Mouse (Mus musculus): Measurements from ENCODE around the gene Kcnma1. TPM values are rescaled to one million over a fixed set of nuclear protein-coding genes. Genes with fewer than 3 reads are reported as not detected.

Gene Kcnma1
- polyA plus RNA-seq, 1 experiment from 2014 or later = 19.5 TPM

DNA sequence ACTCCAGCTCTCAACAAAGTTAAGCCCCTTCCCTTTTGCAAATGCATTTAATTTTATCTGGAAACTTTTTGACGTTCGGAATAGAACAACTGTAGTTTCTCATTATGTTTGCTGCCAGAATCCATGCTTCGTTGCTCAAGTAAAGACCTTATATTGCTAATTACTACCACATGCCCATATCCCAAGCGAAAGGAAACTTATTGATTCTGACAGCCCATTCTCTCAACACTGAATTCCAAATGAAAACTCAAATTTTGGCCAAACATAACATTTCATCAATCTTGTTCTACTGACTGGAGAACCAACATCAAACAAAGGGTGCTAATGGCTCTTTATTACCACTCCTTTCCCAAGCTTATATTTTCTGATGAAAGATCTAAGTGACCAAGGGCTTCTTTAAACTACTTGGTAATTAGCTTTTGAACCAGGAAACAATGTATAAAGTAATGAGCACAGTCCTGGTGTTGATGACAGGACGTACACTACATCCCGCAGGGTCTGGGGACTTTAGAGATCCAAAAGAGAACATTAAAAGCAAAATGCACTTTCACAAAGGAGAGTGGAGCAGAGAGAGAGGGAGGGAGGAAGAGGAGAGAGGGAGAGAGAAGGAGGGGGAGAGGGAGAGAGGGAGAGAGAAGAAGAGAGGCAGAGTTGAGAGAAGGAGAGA lies 490.3 kb downstream of the Kcnma1 start:
- Histone ChIP-seq H3K27me3 (replicated peaks) (no peaks in the 10 kb centered on the region), H3K9ac (no peak overlapping the region), H3K27ac (no peak overlapping the region), H3K36me3 (replicated peaks) (no peaks in the 10 kb centered on the region), H3K4me1 (no peaks in the 10 kb centered on the region), H3K9me3 (no peaks in the 10 kb centered on the region), H3K4me2 (no peak overlapping the region), H3K4me3 (no peak overlapping the region)
- WGBS = 83% methylated on average over 6 of the region's 6 CpGs
- no peak for ATAC-seq (replicated peaks)

DNA sequence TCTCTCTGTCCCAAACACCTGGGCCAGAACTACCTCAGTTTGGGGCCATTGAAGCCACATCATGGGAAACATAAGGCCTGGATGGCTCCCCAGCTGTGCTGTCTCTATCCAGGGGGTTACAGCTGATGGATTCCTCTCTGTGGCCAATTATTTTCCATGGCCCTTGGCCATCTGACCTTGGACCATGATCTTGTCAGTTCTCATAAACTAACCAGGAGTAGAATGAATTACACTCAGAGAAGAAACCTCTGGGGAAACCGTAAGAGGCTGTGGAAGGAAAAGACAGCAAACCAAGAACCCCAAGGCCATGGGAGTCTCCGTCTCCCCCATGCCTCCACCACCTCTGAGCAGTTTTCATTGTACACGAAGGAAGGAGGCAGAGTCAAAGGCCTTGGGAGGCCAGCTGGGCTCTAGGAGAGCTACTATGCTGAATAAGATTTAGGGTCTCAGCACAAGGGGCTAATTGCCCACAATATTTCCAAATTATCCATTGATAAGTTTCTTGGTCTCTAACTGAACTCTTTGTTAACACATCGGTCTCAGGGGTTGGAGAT lies 491.6 kb downstream of the Kcnma1 start:
- Histone ChIP-seq H3K9ac (no peak overlapping the region), H3K9me3 (no peaks in the 10 kb centered on the region), H3K4me1 (no peaks in the 10 kb centered on the region), H3K27ac (no peak overlapping the region), H3K4me2 (no peak overlapping the region), H3K36me3 (replicated peaks) (no peaks in the 10 kb centered on the region), H3K27me3 (replicated peaks) (no peaks in the 10 kb centered on the region), H3K4me3 (no peak overlapping the region)
- WGBS = 81% methylated on average over 4 of the region's 4 CpGs
- ATAC-seq (replicated peaks) = no peak

DNA sequence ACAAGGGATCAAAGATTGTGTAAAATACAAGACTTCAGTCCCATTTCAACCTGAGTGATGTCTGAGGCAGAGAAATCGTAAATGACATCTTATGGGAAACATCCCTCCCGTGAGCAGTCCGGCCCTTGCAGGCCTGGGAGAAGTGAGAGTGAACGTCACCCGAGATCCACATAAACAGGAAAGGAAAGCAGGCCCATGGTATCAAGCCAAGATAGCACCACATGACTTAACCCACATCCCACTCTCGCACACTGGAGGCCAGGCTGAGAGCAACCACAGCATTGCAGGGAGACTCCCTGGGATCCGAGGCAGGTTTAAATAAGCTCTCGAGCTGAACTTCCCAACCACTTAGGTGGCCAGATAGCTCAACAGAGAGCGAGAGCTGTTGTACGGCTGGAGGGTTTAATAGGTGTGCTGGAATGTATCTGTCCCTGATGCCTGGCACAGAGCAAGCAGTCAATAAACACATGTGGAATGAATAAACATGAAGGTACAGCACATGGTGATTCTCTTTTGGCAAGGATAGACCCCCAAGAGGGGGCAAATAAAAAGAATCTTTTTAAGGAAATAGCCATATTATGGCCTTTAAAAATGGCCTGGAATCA lies 493.1 kb downstream of the Kcnma1 start:
- Histone ChIP-seq H3K4me1 (no peaks in the 10 kb centered on the region), H3K36me3 (replicated peaks) (no peaks in the 10 kb centered on the region), H3K27ac (no peak overlapping the region), H3K4me3 (no peak overlapping the region), H3K9me3 (no peaks in the 10 kb centered on the region), H3K9ac (no peak overlapping the region), H3K27me3 (replicated peaks) (no peaks in the 10 kb centered on the region), H3K4me2 (no peak overlapping the region)
- WGBS = 81% methylated on average over 10 of the region's 10 CpGs
- no peak for ATAC-seq (replicated peaks)

DNA sequence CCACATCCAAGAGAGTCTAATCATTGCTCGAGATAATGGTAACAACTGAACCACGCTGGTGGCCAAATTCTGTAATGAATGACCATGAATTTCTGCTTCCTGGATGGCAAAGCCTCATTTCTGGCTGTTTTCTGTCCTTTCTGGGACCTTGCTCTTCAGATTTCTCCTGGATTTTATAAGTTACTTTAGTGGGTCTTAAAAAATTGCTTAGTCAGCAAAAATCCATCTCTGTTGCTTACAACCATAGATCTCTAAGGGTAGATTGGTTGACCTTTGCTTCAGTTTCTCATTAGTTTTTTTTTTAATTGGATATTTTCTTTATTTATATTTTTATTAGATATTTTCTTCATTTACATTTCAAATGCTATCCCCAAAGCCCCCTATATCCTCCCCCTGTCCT lies 496.9 kb downstream of the Kcnma1 start:
- Histone ChIP-seq H3K36me3 (replicated peaks) (no peaks in the 10 kb centered on the region), H3K4me2 (no peak overlapping the region), H3K9me3 (no peaks in the 10 kb centered on the region), H3K4me1 (no peaks in the 10 kb centered on the region), H3K4me3 (no peak overlapping the region), H3K27ac (no peak overlapping the region), H3K27me3 (replicated peaks) (no peaks in the 10 kb centered on the region), H3K9ac (no peak overlapping the region)
- 94% methylated on average over 2 of the region's 2 CpGs for WGBS
- no peak for ATAC-seq (replicated peaks)

DNA sequence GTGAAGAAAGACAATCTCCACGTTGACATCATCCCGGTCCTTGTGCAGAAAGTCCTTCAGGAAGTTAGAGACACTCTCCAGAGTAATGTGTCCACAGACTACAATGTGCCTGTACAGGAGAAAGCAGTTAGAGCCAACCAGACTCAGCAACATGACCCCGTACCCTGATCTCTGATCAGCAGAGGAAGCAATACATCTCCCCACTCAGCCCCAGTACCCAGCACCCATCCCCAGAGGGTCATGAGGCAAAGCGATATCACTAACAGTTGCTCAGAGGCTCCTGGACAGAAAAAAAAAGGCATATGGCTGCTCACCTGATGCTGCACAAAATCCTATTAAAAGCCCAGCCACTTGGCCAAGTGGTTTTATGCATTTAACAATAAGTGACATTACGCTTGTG lies 504.5 kb downstream of the Kcnma1 start:
- Histone ChIP-seq H3K27ac (no peak overlapping the region), H3K9ac (no peak overlapping the region), H3K36me3 (replicated peaks) (0 out of 2 replicates have a peak, but pooled peaks cover 2% of the 10 kb centered on the region), H3K4me2 (no peak overlapping the region), H3K4me1 (no peaks in the 10 kb centered on the region), H3K4me3 (no peak overlapping the region), H3K27me3 (replicated peaks) (no peaks in the 10 kb centered on the region), H3K9me3 (no peaks in the 10 kb centered on the region)
- ATAC-seq (replicated peaks) = no peak
- WGBS = 87% methylated on average over 5 of the region's 5 CpGs

DNA sequence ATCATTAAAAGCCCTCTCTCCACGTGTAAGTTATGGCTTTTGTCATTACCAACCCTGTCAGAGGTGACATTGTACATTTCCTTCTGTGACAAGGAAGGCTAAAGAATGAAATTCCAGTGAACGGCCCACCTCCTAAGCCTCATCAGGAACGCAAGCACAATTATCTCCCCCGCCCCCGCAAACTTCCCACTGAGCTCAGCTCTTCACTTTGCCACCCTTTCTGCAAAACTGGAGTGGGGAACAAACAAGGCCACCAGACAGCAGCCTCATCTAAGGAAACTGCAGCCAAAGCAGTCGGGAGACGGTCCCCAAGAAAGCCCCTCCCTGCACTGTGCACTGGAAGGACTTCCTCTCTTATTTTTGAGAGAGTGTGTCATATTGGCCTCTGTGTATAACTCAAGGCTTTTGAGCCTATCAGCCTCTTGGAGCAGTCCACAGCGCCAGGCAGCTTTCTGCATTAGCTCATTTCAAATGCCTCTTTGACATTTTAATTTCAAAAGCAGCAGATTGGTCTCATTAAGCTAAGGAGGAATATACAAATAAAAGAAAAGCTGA lies 512.0 kb downstream of the Kcnma1 start:
- Histone ChIP-seq H3K4me1 (no peaks in the 10 kb centered on the region), H3K9ac (no peak overlapping the region)
- WGBS = 38% methylated on average over 8 of the region's 8 CpGs

DNA sequence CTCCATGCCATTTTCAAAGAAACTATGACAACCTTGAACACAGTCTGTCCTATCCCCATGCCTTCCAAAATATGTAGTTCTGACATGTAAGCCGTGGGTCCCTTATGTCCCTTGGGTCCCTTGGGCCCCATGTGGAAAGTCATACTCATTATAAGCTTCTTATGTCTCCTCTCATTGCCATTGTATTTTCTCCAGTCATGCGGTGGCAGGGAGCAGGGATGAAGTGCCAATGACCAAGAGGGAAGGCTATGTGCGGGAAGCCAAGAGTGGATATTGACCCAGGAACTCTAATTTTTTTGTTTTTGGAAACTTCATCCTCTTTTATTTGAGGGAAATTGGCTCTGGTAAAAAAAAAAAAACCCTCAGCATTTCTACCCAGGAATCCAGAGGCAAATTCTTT lies 517.5 kb downstream of the Kcnma1 start:
- no peak for ATAC-seq (replicated peaks)
- no peaks in the 10 kb centered on the region for H3K9me3 ChIP-seq
- no peak overlapping the region for H3K27ac ChIP-seq
- H3K4me1 ChIP-seq = no peaks in the 10 kb centered on the region
- H3K27me3 ChIP-seq (replicated peaks) = no peaks in the 10 kb centered on the region
- no peak overlapping the region for H3K4me3 ChIP-seq
- no peak overlapping the region for H3K4me2 ChIP-seq
- 0 out of 2 replicates have a peak, but pooled peaks cover 3% of the 10 kb centered on the region for H3K36me3 ChIP-seq (replicated peaks)
- 93% methylated on average over 3 of the region's 3 CpGs for WGBS
- H3K9ac ChIP-seq = no peak overlapping the region

More for the DNA sequence above, 512.0 kb downstream of the Kcnma1 start:
- ATAC-seq (replicated peaks) = no peak
- 0 out of 2 replicates have a peak, but pooled peaks cover 5% of the 10 kb centered on the region for H3K36me3 ChIP-seq (replicated peaks)
- no peaks in the 10 kb centered on the region for H3K9me3 ChIP-seq
- H3K27ac ChIP-seq = no peak overlapping the region
- no peaks in the 10 kb centered on the region for H3K27me3 ChIP-seq (replicated peaks)
- H3K4me2 ChIP-seq = no peak overlapping the region
- H3K4me3 ChIP-seq = no peak overlapping the region

DNA sequence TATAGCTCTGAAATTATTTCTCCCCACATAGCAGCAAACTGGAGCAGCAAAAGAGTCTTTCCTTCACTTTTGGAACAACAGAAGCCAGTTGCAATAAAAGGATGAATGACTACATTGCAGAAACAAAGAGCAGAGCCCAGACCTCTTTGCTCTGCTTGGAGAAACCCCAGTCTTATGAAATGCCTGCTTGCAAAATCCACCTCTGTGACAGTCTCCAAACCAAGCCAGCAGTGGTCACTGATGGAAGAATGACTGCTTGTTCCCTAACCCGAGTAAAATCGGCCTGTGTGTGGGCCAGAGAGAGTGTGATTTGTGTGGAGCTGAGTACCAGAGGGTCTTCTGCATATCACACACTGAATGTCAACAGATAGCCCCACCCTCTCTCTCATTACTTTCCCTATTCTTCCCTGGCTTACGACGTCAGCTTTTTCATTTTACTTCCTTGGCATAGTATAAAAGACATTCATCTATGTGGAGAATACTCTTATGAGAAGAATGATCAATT lies 518.0 kb downstream of the Kcnma1 start:
- no peaks in the 10 kb centered on the region for H3K27me3 ChIP-seq (replicated peaks)
- no peaks in the 10 kb centered on the region for H3K9me3 ChIP-seq
- ATAC-seq (replicated peaks) = no peak
- H3K4me2 ChIP-seq = no peak overlapping the region
- 0 out of 2 replicates have a peak, but pooled peaks cover 3% of the 10 kb centered on the region for H3K36me3 ChIP-seq (replicated peaks)
- H3K4me1 ChIP-seq = no peaks in the 10 kb centered on the region
- no peak overlapping the region for H3K27ac ChIP-seq
- 77% methylated on average over 4 of the region's 4 CpGs for WGBS
- no peak overlapping the region for H3K4me3 ChIP-seq
- H3K9ac ChIP-seq = no peak overlapping the region

DNA sequence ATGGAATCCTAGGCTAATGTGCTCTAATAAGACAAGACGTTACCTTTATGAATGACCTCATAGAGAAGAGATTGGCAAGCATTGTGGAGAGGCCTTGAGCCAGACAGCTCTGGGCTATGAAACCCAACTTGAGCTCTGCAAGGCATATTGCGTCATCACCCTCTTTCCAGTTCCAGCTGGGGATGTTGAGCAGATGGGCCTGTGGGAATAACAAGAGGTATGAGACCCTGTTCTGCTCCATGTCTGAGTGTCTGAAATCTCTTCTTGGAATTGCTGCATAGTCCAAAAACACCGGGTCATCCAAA lies 519.8 kb downstream of the Kcnma1 start:
- Histone ChIP-seq H3K27me3 (replicated peaks) (no peaks in the 10 kb centered on the region), H3K4me2 (no peak overlapping the region), H3K4me3 (no peak overlapping the region), H3K36me3 (replicated peaks) (no peaks in the 10 kb centered on the region), H3K9ac (no peak overlapping the region), H3K4me1 (no peaks in the 10 kb centered on the region), H3K27ac (no peak overlapping the region), H3K9me3 (no peaks in the 10 kb centered on the region)
- ATAC-seq (replicated peaks) = no peak
- 90% methylated on average over 3 of the region's 3 CpGs for WGBS

DNA sequence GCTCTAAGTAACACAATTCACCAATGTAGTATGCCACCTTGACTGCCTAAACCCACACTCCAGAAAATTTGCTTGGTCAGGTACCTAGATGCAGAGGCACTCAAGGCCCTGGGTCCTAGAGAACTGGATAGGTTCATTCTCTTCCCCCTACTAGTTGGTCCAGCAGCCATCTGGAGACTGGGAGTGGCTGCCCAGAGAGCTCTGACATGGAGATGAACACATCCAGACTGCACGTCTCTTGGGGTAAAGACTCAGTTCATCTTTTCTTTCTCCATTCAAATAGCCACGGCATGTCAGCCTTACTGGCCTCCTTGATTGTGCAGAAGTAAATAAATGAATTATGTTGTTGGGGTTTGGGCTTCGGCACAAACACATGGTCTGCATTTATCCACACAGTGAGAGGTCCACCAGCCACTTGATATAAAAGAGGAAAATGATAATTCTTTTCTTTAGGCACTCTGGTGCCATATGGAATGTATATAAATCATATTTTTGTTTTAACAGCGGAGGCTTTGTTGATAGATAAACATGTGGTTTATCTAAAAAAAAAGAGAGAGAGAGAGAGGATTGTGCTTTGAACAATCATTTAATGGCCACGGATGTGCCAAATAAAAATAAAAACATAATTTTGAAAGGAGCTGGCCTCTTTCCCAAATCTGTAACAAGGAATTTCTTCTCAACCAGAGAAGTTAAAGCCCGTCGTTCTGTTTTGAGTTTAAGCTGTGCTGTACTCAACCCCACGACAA lies 520.4 kb downstream of the Kcnma1 start:
- Histone ChIP-seq H3K27ac (no peak overlapping the region), H3K9me3 (no peaks in the 10 kb centered on the region), H3K36me3 (replicated peaks) (no peaks in the 10 kb centered on the region), H3K27me3 (replicated peaks) (no peaks in the 10 kb centered on the region), H3K4me2 (no peak overlapping the region), H3K4me1 (no peaks in the 10 kb centered on the region), H3K9ac (no peak overlapping the region), H3K4me3 (no peak overlapping the region)
- no peak for ATAC-seq (replicated peaks)
- WGBS = 83% methylated on average over 8 of the region's 8 CpGs

DNA sequence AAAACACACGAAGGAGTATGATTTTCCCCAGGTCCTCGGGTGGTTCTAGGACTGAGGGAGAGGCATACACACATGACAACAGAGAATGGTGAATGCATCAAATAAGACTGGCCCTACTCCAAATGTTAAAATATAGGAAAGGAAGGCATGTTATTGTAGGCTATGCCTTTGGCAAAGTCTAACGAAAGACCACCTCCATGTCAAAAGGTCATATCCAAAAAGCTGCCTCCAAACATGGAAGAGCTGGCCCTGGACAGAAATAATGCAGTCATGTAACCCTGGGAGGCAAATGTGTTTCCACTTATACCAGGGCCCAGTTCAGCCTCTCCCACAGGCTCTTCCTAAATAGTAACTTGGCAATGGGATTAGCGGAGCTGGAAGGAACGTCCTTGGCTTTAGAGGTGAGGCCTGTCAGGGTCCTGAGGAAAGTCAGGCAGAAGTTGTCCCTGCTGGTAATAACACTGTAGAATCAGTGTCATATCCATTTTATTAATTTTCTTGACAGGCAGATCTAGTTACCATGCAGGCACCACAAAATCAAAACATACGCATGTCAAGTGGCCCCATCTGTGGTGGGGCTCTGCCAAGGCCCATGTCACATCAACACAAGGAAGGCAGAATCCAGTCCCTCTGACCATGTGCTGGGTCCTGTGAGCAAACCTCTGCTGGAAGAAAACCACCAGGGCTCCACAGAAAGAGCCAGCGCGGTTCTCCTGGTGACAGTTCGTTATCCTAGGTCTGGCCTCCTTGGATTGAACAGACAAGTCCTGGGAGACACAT lies 521.5 kb downstream of the Kcnma1 start:
- Histone ChIP-seq H3K9me3 (no peaks in the 10 kb centered on the region), H3K36me3 (replicated peaks) (no peaks in the 10 kb centered on the region), H3K9ac (no peak overlapping the region), H3K4me3 (no peak overlapping the region), H3K4me2 (no peak overlapping the region), H3K4me1 (no peaks in the 10 kb centered on the region), H3K27ac (no peak overlapping the region), H3K27me3 (replicated peaks) (no peaks in the 10 kb centered on the region)
- ATAC-seq (replicated peaks) = no peak
- WGBS = 89% methylated on average over 9 of the region's 9 CpGs

DNA sequence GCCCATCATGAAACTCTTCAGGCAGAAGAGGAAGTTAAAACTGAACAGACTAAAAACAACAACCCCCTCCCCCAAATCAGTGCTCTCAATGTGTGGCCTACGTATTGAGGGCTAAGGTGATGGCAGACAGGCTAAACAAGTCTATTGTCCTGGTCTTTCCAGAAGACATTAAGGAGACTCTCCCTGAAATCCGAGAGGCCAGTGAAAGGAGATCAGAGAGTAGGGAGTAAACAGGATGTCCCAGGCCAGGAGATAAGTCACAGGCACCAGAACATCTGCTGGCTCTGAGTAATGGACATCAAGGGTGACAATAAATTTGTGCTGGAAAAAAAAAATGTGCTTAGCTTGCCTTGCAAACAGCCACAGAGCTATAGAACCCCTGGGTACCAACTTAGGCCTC lies 522.9 kb downstream of the Kcnma1 start:
- no peak overlapping the region for H3K4me3 ChIP-seq
- 44% methylated on average over 2 of the region's 2 CpGs for WGBS
- no peak for ATAC-seq (replicated peaks)
- H3K36me3 ChIP-seq (replicated peaks) = no peaks in the 10 kb centered on the region
- H3K27me3 ChIP-seq (replicated peaks) = no peaks in the 10 kb centered on the region
- no peak overlapping the region for H3K9ac ChIP-seq
- H3K27ac ChIP-seq = no peak overlapping the region
- no peak overlapping the region for H3K4me2 ChIP-seq
- H3K4me1 ChIP-seq = no peaks in the 10 kb centered on the region
- H3K9me3 ChIP-seq = no peaks in the 10 kb centered on the region
